30 mouse cellular contexts compared by ENCODE assay signal in the genomic region with DNA sequence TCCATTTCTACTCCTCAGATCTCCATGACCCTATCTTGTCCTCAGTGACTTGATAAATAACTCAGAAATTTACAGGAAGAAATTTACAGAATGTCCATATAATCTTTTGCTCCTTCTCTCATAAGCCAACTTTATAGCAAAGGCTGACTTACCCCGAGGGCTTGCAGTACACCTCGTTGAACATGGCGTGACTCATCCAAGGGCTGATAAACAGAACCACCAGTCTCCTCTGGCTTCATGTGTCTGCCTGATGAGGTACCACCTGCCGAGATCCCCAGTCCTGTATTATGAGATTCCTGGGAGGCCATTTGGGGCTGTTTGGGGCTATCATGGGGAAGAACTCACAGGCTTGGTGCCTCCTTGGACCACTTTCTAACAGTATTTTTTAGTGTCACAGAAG. TPM values are rescaled to one million over a fixed set of nuclear protein-coding genes. Genes with fewer than 3 reads are reported as not detected.
A peak's percentile ranks its signal among the peaks of the same experiment; 100 is the strongest.
DNase-seq lines count a peak whose midpoint lies in the region; ATAC-seq and TF ChIP-seq lines count a peak whose summit lies in the region.
"Had no signal": no experiment of that assay in that cellular context is flagged by ENCODE, and none has a peak within 500 bp of the region (broad histone marks: within the 10 kb centered on the region; RNA-seq: fewer than 3 reads in every experiment).

No protein-coding gene starts in this region.

- 55% methylated on average over 4 of the region's 4 CpGs for WGBS in liver, postnatal 0 days (ENCODE audit: insufficient replicate concordance)
- WGBS in liver, embryonic 11.5 days: 58% methylated on average over 4 of the region's 4 CpGs

- no peak for ATAC-seq in liver, postnatal 0 days
- ATAC-seq in liver, embryonic 11.5 days (replicated peaks; ENCODE audit: low FRiP score): no peak
- ATAC-seq in Patski: peak; percentile 91
- ATAC-seq: activated CD4-positive, CD25-positive, alpha-beta regulatory T cell, adult 4 months; forebrain, embryonic 15.5 days; forebrain, postnatal 0 days had no signal

- POLR2A ChIA-PET in Patski (lab: Charles Lee): no interaction called here

- H3K4me1 ChIP-seq in liver, postnatal 0 days (ENCODE audit: insufficient read depth): no peaks in the 10 kb centered on the region
- no peaks in the 10 kb centered on the region for H3K4me1 ChIP-seq in liver, embryonic 11.5 days (replicated peaks; ENCODE audit: control insufficient read depth, insufficient read depth, low read length)
- peaks cover 3 to 4% of the 10 kb centered on the region in 2 experiments; a peak in 3 of 4 replicates for H3K4me1 ChIP-seq in MEL (ENCODE audit: control insufficient read depth in 1 of 2, insufficient read depth in 2 of 2, low read length in 2 of 2)
- H3K4me1 ChIP-seq: embryonic facial prominence, embryonic 13.5 days; embryonic facial prominence, embryonic 15.5 days; forebrain, embryonic 10.5 days; forebrain, embryonic 12.5 days; forebrain, embryonic 15.5 days had no signal

- CTCF ChIA-PET in Patski (lab: Charles Lee): interaction anchor here (1.0 kb wide), 1 partner anchor 26 kb away, joined by 3 read pairs; no protein-coding TSS in a partner anchor

- no peak for DNase-seq in liver, postnatal 0 days
- no peak for DNase-seq in liver, embryonic 11.5 days (ENCODE audit: low spot score)
- peak; percentile 59 for DNase-seq in MEL (ENCODE audit: low read depth, low spot score)
- DNase-seq in Patski (ENCODE audit: low read depth, low spot score): no peak
- DNase-seq in B cell, adult 2 months: no peak
- no peak for DNase-seq in lung, postnatal 4 days
- DNase-seq in heart, adult 8-10 months (ENCODE audit: low spot score): no peak
- DNase-seq: adrenal gland, adult 8-10 months; adrenal gland, postnatal 14 days; adrenal gland, postnatal 36 days; cerebellum, adult 11 months; cerebellum, adult 18-20 months; cerebellum, adult 8-10 months; cerebellum, adult 9-11 months; cerebellum, postnatal 14 days; cerebellum, postnatal 36 days; embryo, embryonic 11 days; forebrain, postnatal 0 days had no signal

- no peaks in the 10 kb centered on the region for H3K27me3 ChIP-seq in liver, postnatal 0 days (ENCODE audit: insufficient read depth, low read length)
- no peaks in the 10 kb centered on the region for H3K27me3 ChIP-seq in liver, embryonic 11.5 days (replicated peaks; ENCODE audit: control insufficient read depth, insufficient read depth, low read length)
- no peaks in the 10 kb centered on the region for H3K27me3 ChIP-seq in MEL (ENCODE audit: control insufficient read depth in 1 of 2, insufficient read depth in 2 of 2, low read length in 2 of 2)
- H3K27me3 ChIP-seq in Patski: no peaks in the 10 kb centered on the region
- H3K27me3 ChIP-seq: embryonic facial prominence, embryonic 13.5 days; embryonic facial prominence, embryonic 15.5 days; forebrain, embryonic 12.5 days; forebrain, embryonic 15.5 days had no signal

- no peaks in the 10 kb centered on the region for H3K9me3 ChIP-seq in liver, postnatal 0 days (ENCODE audit: low read length)
- H3K9me3 ChIP-seq in liver, embryonic 11.5 days (ENCODE audit: control insufficient read depth, low read length): no peaks in the 10 kb centered on the region
- no peaks in the 10 kb centered on the region for H3K9me3 ChIP-seq in MEL (replicated peaks; ENCODE audit: insufficient read depth, low read length)
- H3K9me3 ChIP-seq: embryonic facial prominence, embryonic 13.5 days; embryonic facial prominence, embryonic 15.5 days; forebrain, embryonic 10.5 days; forebrain, embryonic 12.5 days; forebrain, embryonic 15.5 days had no signal

- peak overlapping the region; percentile 32; the same call in 1 of the 2 replicates for H3K4me2 ChIP-seq in liver, postnatal 0 days (ENCODE audit: low read depth, low read length)
- no peak overlapping the region for H3K4me2 ChIP-seq in liver, embryonic 11.5 days
- H3K4me2 ChIP-seq: embryonic facial prominence, embryonic 13.5 days; embryonic facial prominence, embryonic 15.5 days; forebrain, embryonic 12.5 days; forebrain, embryonic 15.5 days had no signal

- TF ChIP-seq CTCF in liver, postnatal 0 days (IDR thresholded peaks at IDR 0.05; ENCODE audit: low read depth): no peak
- TF ChIP-seq CTCF in MEL (IDR thresholded peaks at IDR 0.05 in 2 of 3, conservative IDR thresholded peaks at IDR 0.05 in 1 of 3; ENCODE audit: control insufficient read depth in 1 of 3, insufficient read depth in 1 of 3, low read depth in 2 of 3, low read length in 3 of 3, poor library complexity in 1 of 3, severe bottlenecking in 1 of 3) (no peak), Patski (IDR thresholded peaks at IDR 0.05) (no peak)

- in situ Hi-C loops in Patski (cut with MboI; ENCODE audit: low pct_unique_long_range_greater_than_20kb): no loop called here

- TF ChIP-seq POLR2A in MEL (IDR thresholded peaks at IDR 0.05; ENCODE audit: control insufficient read depth in 1 of 2, insufficient read depth in 1 of 2, low read depth in 1 of 2, low read length in 2 of 2, poor library complexity in 1 of 2): no peak

- TF ChIP-seq EP300 in liver, postnatal 0 days (IDR thresholded peaks at IDR 0.05; ENCODE audit: low read depth): no peak
- TF ChIP-seq EP300 in MEL (IDR thresholded peaks at IDR 0.05; ENCODE audit: low read depth in 1 of 2, low read length in 2 of 2): peak in 1 of 2 experiments; percentile 50; a peak in 2 of 4 replicates

- no peak overlapping the region for H3K9ac ChIP-seq in liver, postnatal 0 days (replicated peaks)
- H3K9ac ChIP-seq in liver, embryonic 11.5 days (ENCODE audit: low read depth, low read length): no peak overlapping the region
- no peak overlapping the region for H3K9ac ChIP-seq in MEL (ENCODE audit: control insufficient read depth, low read depth, low read length, poor library complexity, severe bottlenecking)
- H3K9ac ChIP-seq: embryonic facial prominence, embryonic 13.5 days; embryonic facial prominence, embryonic 15.5 days; forebrain, embryonic 12.5 days; forebrain, embryonic 15.5 days; forebrain, postnatal 0 days had no signal

- TF ChIP-seq RAD21 in MEL (IDR thresholded peaks at IDR 0.05; ENCODE audit: low read depth, low read length): no peak

- peak overlapping the region; percentile 15; the same call in 1 of the 2 replicates for H3K4me3 ChIP-seq in liver, postnatal 0 days (ENCODE audit: low read depth, low read length)
- H3K4me3 ChIP-seq in liver, embryonic 11.5 days (ENCODE audit: low read depth, low read length): no peak overlapping the region
- H3K4me3 ChIP-seq in MEL (ENCODE audit: control insufficient read depth in 1 of 2, insufficient read depth in 1 of 2, low read depth in 2 of 2, low read length in 2 of 2): no peak overlapping the region
- H3K4me3 ChIP-seq: embryonic facial prominence, embryonic 13.5 days; embryonic facial prominence, embryonic 15.5 days; erythroblast, embryonic 14.5 days; forebrain, embryonic 10.5 days; forebrain, embryonic 12.5 days; forebrain, embryonic 15.5 days had no signal

- no peaks in the 10 kb centered on the region for H3K79me2 ChIP-seq in MEL (ENCODE audit: control insufficient read depth, insufficient read depth, low read length, poor library complexity)

- H3K27ac ChIP-seq in liver, postnatal 0 days (ENCODE audit: low read depth): no peak overlapping the region
- H3K27ac ChIP-seq in liver, embryonic 11.5 days (ENCODE audit: low read depth, low read length): no peak overlapping the region
- no peak overlapping the region for H3K27ac ChIP-seq in MEL (ENCODE audit: control insufficient read depth, low read depth, low read length)
- H3K27ac ChIP-seq: embryonic facial prominence, embryonic 13.5 days; embryonic facial prominence, embryonic 15.5 days; forebrain, embryonic 10.5 days; forebrain, embryonic 12.5 days; forebrain, embryonic 15.5 days had no signal

- no peaks in the 10 kb centered on the region for H3K36me3 ChIP-seq in liver, postnatal 0 days (replicated peaks; ENCODE audit: insufficient read depth, low read length)
- H3K36me3 ChIP-seq in liver, embryonic 11.5 days (ENCODE audit: control insufficient read depth, insufficient read depth, low read length): no peaks in the 10 kb centered on the region
- peaks cover 0 to 13% of the 10 kb centered on the region in 2 experiments; a peak in 2 of 4 replicates for H3K36me3 ChIP-seq in MEL (ENCODE audit: control insufficient read depth in 1 of 2, insufficient read depth in 2 of 2, low read length in 2 of 2)
- H3K36me3 ChIP-seq: embryonic facial prominence, embryonic 13.5 days; embryonic facial prominence, embryonic 15.5 days; forebrain, embryonic 10.5 days; forebrain, embryonic 12.5 days; forebrain, embryonic 15.5 days had no signal

RNA-seq across cellular contexts. Expression of a gene that starts 1.6 kb away (rescaled TPM):
- polyA plus RNA-seq in liver, postnatal 0 days (2015; fragmentation: Nextera tagmentation; extraction: Ambion mirVana): 37.6 and 38.0 TPM in 2 replicates
- 7.5 and 9.7 TPM in 2 replicates for polyA plus RNA-seq in liver, embryonic 11.5 days (2014; fragmentation: Nextera tagmentation; extraction: Ambion mirVana)
- 0.88 and 1.0 TPM in 2 replicates for total RNA-seq in MEL (2012; rRNA removed)
- polyA plus RNA-seq in MEL (2012; ENCODE audit: insufficient read depth in 1 of 2, insufficient read length in 2 of 2, low read depth in 1 of 2, low replicate concordance in 2 of 2, missing spikeins in 1 of 2) (1 to 10 TPM in 1 of 2 experiments, not detected in 1; 1.0 TPM), Patski (2021) (0.99 TPM)
- not detected for total RNA-seq in heart, adult 8-10 months (2022)
- total RNA-seq: adrenal gland, adult 18-20 months; adrenal gland, adult 8-10 months; adrenal gland, postnatal 14 days; adrenal gland, postnatal 36 days; ES-E14; forebrain, postnatal 0 days had no signal
- polyA plus RNA-seq: activated CD4-positive, CD25-positive, alpha-beta regulatory T cell, adult 4 months; brain, embryonic 14.5 days; C2C12; embryonic facial prominence, embryonic 13.5 days; embryonic facial prominence, embryonic 15.5 days; erythroblast, embryonic 14.5 days; forebrain, embryonic 10.5 days; forebrain, embryonic 12.5 days; forebrain, embryonic 15.5 days; forebrain, postnatal 0 days had no signal

RNA-seq across cellular contexts. Expression of a gene that starts 15.5 kb away (rescaled TPM):
- polyA plus RNA-seq in liver, postnatal 0 days (2015; fragmentation: Nextera tagmentation; extraction: Ambion mirVana): 0.86 and 0.90 TPM in 2 replicates
- polyA plus RNA-seq in liver, embryonic 11.5 days (2014; fragmentation: Nextera tagmentation; extraction: Ambion mirVana): 0.19 TPM in 2 replicates
- total RNA-seq in MEL (2012; rRNA removed): 1.5 and 3.1 TPM in 2 replicates
- polyA plus RNA-seq in MEL (2012; ENCODE audit: insufficient read depth in 1 of 2, insufficient read length in 2 of 2, low read depth in 1 of 2, low replicate concordance in 2 of 2, missing spikeins in 1 of 2): under 1 TPM in 1 of 2 experiments, not detected in 1; 0.32 TPM
- polyA plus RNA-seq in Patski (2021): 89.6 TPM
- total RNA-seq in heart, adult 8-10 months (2022): not detected
- total RNA-seq: adrenal gland, adult 18-20 months; adrenal gland, postnatal 14 days; adrenal gland, postnatal 36 days; ES-E14; forebrain, postnatal 0 days had no signal
- polyA plus RNA-seq: activated CD4-positive, CD25-positive, alpha-beta regulatory T cell, adult 4 months; C2C12; forebrain, embryonic 12.5 days; forebrain, embryonic 15.5 days; forebrain, postnatal 0 days had no signal

RNA-seq across cellular contexts. Expression of a gene that starts 21.3 kb away (rescaled TPM):
- polyA plus RNA-seq in liver, postnatal 0 days (2015; fragmentation: Nextera tagmentation; extraction: Ambion mirVana): 0.19 TPM in 1 of 2 replicates, not detected in the other
- polyA plus RNA-seq in liver, embryonic 11.5 days (2014; fragmentation: Nextera tagmentation; extraction: Ambion mirVana): not detected in 2 replicates
- not detected in 2 replicates for total RNA-seq in MEL (2012; rRNA removed)
- polyA plus RNA-seq in MEL (2012; ENCODE audit: insufficient read depth in 1 of 2, insufficient read length in 2 of 2, low read depth in 1 of 2, low replicate concordance in 2 of 2, missing spikeins in 1 of 2) (not detected), Patski (2021) (not detected)
- not detected for total RNA-seq in heart, adult 8-10 months (2022)
- total RNA-seq: adrenal gland, postnatal 14 days; ES-E14; forebrain, postnatal 0 days had no signal
- polyA plus RNA-seq: activated CD4-positive, CD25-positive, alpha-beta regulatory T cell, adult 4 months; brain, embryonic 14.5 days; C2C12; embryonic facial prominence, embryonic 11.5 days; embryonic facial prominence, embryonic 13.5 days; embryonic facial prominence, embryonic 15.5 days; erythroblast, embryonic 14.5 days; forebrain, embryonic 10.5 days; forebrain, embryonic 12.5 days; forebrain, embryonic 15.5 days; forebrain, postnatal 0 days had no signal

RNA-seq across cellular contexts. Expression of a gene that starts 34.4 kb away (rescaled TPM):
- 8.8 and 9.0 TPM in 2 replicates for polyA plus RNA-seq in liver, postnatal 0 days (2015; fragmentation: Nextera tagmentation; extraction: Ambion mirVana)
- polyA plus RNA-seq in liver, embryonic 11.5 days (2014; fragmentation: Nextera tagmentation; extraction: Ambion mirVana): 3.8 and 5.1 TPM in 2 replicates
- total RNA-seq in MEL (2012; rRNA removed): not detected in 2 replicates
- polyA plus RNA-seq in MEL (2012; ENCODE audit: insufficient read depth in 1 of 2, insufficient read length in 2 of 2, low read depth in 1 of 2, low replicate concordance in 2 of 2, missing spikeins in 1 of 2) (not detected), Patski (2021) (0.35 TPM)
- 1 to 10 TPM; 2.1 to 3.5 (median 3.0) TPM for total RNA-seq in heart, adult 8-10 months (2022)
- polyA plus RNA-seq: C2C12; erythroblast, embryonic 14.5 days had no signal

RNA-seq across cellular contexts. Expression of a gene that starts 51.9 kb away (rescaled TPM):
- 0.26 and 0.54 TPM in 2 replicates for polyA plus RNA-seq in liver, postnatal 0 days (2015; fragmentation: Nextera tagmentation; extraction: Ambion mirVana)
- polyA plus RNA-seq in liver, embryonic 11.5 days (2014; fragmentation: Nextera tagmentation; extraction: Ambion mirVana): not detected in 2 replicates
- not detected in 2 replicates for total RNA-seq in MEL (2012; rRNA removed)
- polyA plus RNA-seq in MEL (2012; ENCODE audit: insufficient read depth in 1 of 2, insufficient read length in 2 of 2, low read depth in 1 of 2, low replicate concordance in 2 of 2, missing spikeins in 1 of 2): not detected
- not detected for polyA plus RNA-seq in Patski (2021)
- total RNA-seq in heart, adult 8-10 months (2022): not detected
- total RNA-seq: ES-E14; forebrain, postnatal 0 days had no signal
- polyA plus RNA-seq: activated CD4-positive, CD25-positive, alpha-beta regulatory T cell, adult 4 months; brain, embryonic 14.5 days; C2C12; embryonic facial prominence, embryonic 11.5 days; embryonic facial prominence, embryonic 13.5 days; embryonic facial prominence, embryonic 15.5 days; erythroblast, embryonic 14.5 days; forebrain, embryonic 10.5 days; forebrain, embryonic 12.5 days; forebrain, embryonic 15.5 days; forebrain, postnatal 0 days had no signal

Comparison
In these comparisons a context has a peak if more than half of its experiments do, and no peak if none do; other contexts are left out.
1. RNA of a gene that starts 15.5 kb away (polyA plus RNA-seq): 89.6 TPM in Patski (single experiment); 0.86 to 0.90 TPM in liver, postnatal 0 days, 0.32 TPM in MEL and 0.19 TPM in liver, embryonic 11.5 days; every median in the first group is over 10 times any median in the second.